Comparison of ENCODE assay signal across 8 mouse cellular contexts in the genomic region with DNA sequence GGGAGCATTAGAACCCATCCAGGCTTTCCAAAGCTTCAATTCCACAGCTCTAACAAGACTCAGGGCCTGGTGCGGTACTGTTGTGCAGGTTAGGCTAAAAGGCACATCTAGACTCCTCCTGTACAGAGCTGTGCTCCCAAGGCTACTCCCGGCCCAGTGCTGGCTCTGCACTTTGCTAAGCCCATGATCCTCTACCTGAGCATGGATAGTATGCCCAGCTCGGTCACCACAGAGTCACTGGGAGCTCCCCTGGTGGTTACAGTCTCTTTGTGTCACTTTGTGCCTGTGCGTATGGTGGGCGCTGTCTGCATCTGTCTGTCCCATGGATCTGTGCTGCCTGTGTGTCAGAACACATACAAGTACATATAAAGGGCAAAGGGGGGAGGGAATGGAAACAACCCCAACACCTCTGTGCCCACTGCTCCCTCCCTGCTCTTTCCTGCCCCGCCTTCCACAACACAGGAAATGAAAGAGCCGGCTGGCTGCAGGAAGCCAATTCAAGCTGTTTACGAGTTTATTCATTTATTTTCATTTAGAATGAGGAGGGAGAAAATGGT. TPM values are rescaled to one million over a fixed set of nuclear protein-coding genes. Genes with fewer than 3 reads are reported as not detected.
A peak's percentile ranks its signal among the peaks of the same experiment; 100 is the strongest.
DNase-seq lines count a peak whose midpoint lies in the region; ATAC-seq and TF ChIP-seq lines count a peak whose summit lies in the region.

No protein-coding gene starts in this region.

- H3K4me1 ChIP-seq in forebrain, embryonic 14.5 days (ENCODE audit: control insufficient read depth, insufficient read depth, low read length): peaks cover 14% of the 10 kb centered on the region; the same call in 1 of the 2 replicates
- H3K4me1 ChIP-seq in hindbrain, embryonic 15.5 days (replicated peaks): peaks cover 30% of the 10 kb centered on the region
- peaks cover 46% of the 10 kb centered on the region for H3K4me1 ChIP-seq in liver, embryonic 11.5 days (replicated peaks; ENCODE audit: control insufficient read depth, insufficient read depth, low read length)

- no peak overlapping the region for H3K4me3 ChIP-seq in forebrain, embryonic 14.5 days (ENCODE audit: low read depth, low read length)
- no peak overlapping the region for H3K4me3 ChIP-seq in hindbrain, embryonic 15.5 days
- peak overlapping the region; percentile 60 for H3K4me3 ChIP-seq in liver, embryonic 11.5 days (ENCODE audit: low read depth, low read length)
- H3K4me3 ChIP-seq in myocyte: no peak overlapping the region

- no peak for TF ChIP-seq POLR2A in myocyte (IDR thresholded peaks at IDR 0.05; ENCODE audit: insufficient read length, low read depth)

- no peaks in the 10 kb centered on the region for H3K36me3 ChIP-seq in forebrain, embryonic 14.5 days (ENCODE audit: control insufficient read depth, insufficient read depth, low read length)
- no peaks in the 10 kb centered on the region for H3K36me3 ChIP-seq in hindbrain, embryonic 15.5 days
- no peaks in the 10 kb centered on the region for H3K36me3 ChIP-seq in liver, embryonic 11.5 days (ENCODE audit: control insufficient read depth, insufficient read depth, low read length)
- H3K36me3 ChIP-seq in myocyte (ENCODE audit: control insufficient read depth, insufficient read depth): no peaks in the 10 kb centered on the region

- DNase-seq in 3T3-L1 (ENCODE audit: low read depth, low spot score): peak; percentile 81
- peak; percentile 41 for DNase-seq in Muller cell, postnatal 12 days (ENCODE audit: inconsistent ontology term)
- DNase-seq in forebrain, embryonic 14.5 days (ENCODE audit: low spot score): peak; percentile 14
- no peak for DNase-seq in liver, embryonic 11.5 days (ENCODE audit: low spot score)
- DNase-seq in cerebellum, postnatal 25 days: no peak
- DNase-seq in cerebellum, postnatal 14 days: no peak

- no peaks in the 10 kb centered on the region for H3K9me3 ChIP-seq in forebrain, embryonic 14.5 days (replicated peaks; ENCODE audit: control insufficient read depth, low read length)
- no peaks in the 10 kb centered on the region for H3K9me3 ChIP-seq in hindbrain, embryonic 15.5 days
- H3K9me3 ChIP-seq in liver, embryonic 11.5 days (ENCODE audit: control insufficient read depth, low read length): no peaks in the 10 kb centered on the region

- H3K79me2 ChIP-seq in myocyte (ENCODE audit: control insufficient read depth, insufficient read depth): no peaks in the 10 kb centered on the region

- WGBS in forebrain, embryonic 14.5 days: 68% methylated on average over 8 of the region's 8 CpGs
- 60% methylated on average over 8 of the region's 8 CpGs for WGBS in hindbrain, embryonic 15.5 days
- 37% methylated on average over 8 of the region's 8 CpGs for WGBS in liver, embryonic 11.5 days

- no peak overlapping the region for H3ac ChIP-seq in myocyte (ENCODE audit: control insufficient read depth, insufficient read length)

- peak; percentile 57 for ATAC-seq in forebrain, embryonic 14.5 days
- peak; percentile 24; the same call in 1 of the 2 replicates for ATAC-seq in hindbrain, embryonic 15.5 days (ENCODE audit: low FRiP score, low read depth)
- no peak for ATAC-seq in liver, embryonic 11.5 days (replicated peaks; ENCODE audit: low FRiP score)

- no peak overlapping the region for H3K4me2 ChIP-seq in forebrain, embryonic 14.5 days (ENCODE audit: low read length)
- H3K4me2 ChIP-seq in hindbrain, embryonic 15.5 days: no peak overlapping the region
- peak overlapping the region; percentile 90 for H3K4me2 ChIP-seq in liver, embryonic 11.5 days
- peak overlapping the region; percentile 81 for H3K4me2 ChIP-seq in myocyte (ENCODE audit: low read depth)

- H3K9ac ChIP-seq in forebrain, embryonic 14.5 days (ENCODE audit: low read length): no peak overlapping the region
- H3K9ac ChIP-seq in hindbrain, embryonic 15.5 days: no peak overlapping the region
- H3K9ac ChIP-seq in liver, embryonic 11.5 days (ENCODE audit: low read depth, low read length): peak overlapping the region; percentile 87

- peak overlapping the region; percentile 53; the same call in 1 of the 2 replicates for H3K27ac ChIP-seq in forebrain, embryonic 14.5 days (ENCODE audit: low read depth, low read length)
- H3K27ac ChIP-seq in hindbrain, embryonic 15.5 days (replicated peaks): peak overlapping the region; percentile 72
- peak overlapping the region; percentile 100 for H3K27ac ChIP-seq in liver, embryonic 11.5 days (ENCODE audit: low read depth, low read length)

- H3K27me3 ChIP-seq in forebrain, embryonic 14.5 days (replicated peaks; ENCODE audit: control insufficient read depth, insufficient read depth, low read length): no peaks in the 10 kb centered on the region
- H3K27me3 ChIP-seq in hindbrain, embryonic 15.5 days: no peaks in the 10 kb centered on the region
- no peaks in the 10 kb centered on the region for H3K27me3 ChIP-seq in liver, embryonic 11.5 days (replicated peaks; ENCODE audit: control insufficient read depth, insufficient read depth, low read length)
- no peaks in the 10 kb centered on the region for H3K27me3 ChIP-seq in myocyte (ENCODE audit: control insufficient read depth, insufficient read depth, insufficient read length)

TF ChIP-seq in myocyte, 11 proteins besides CTCF, POLR2A, EP300 and RAD21:
- no peak for TF ChIP-seq MAX (IDR thresholded peaks at IDR 0.05; ENCODE audit: low read depth)
- no peak for TF ChIP-seq MYOG (IDR thresholded peaks at IDR 0.05; ENCODE audit: control insufficient read depth in 1 of 3, insufficient read depth in 1 of 3, insufficient read length in 2 of 3, low read depth in 2 of 3)
- TF ChIP-seq MYOD1 (IDR thresholded peaks at IDR 0.05; ENCODE audit: control insufficient read depth in 1 of 3, insufficient read length in 2 of 3, low read depth in 2 of 3): no peak
- TF ChIP-seq CEBPB (IDR thresholded peaks at IDR 0.05; ENCODE audit: insufficient read depth, poor library complexity, severe bottlenecking): no peak
- no peak for TF ChIP-seq E2F4 (IDR thresholded peaks at IDR 0.05; ENCODE audit: insufficient read depth)
- no peak for TF ChIP-seq TCF3 (IDR thresholded peaks at IDR 0.05; ENCODE audit: insufficient read length, low read depth)
- no peak for TF ChIP-seq USF1 (IDR thresholded peaks at IDR 0.05; ENCODE audit: low read depth)
- TF ChIP-seq SRF (IDR thresholded peaks at IDR 0.05; ENCODE audit: control insufficient read depth, insufficient read length, low read depth): no peak
- no peak for TF ChIP-seq TCF12 (IDR thresholded peaks at IDR 0.05; ENCODE audit: insufficient read depth, poor library complexity, severe bottlenecking)
- no peak for TF ChIP-seq REST (IDR thresholded peaks at IDR 0.05; ENCODE audit: insufficient read depth, insufficient read length)
- no peak for TF ChIP-seq POLR2AphosphoS2 (IDR thresholded peaks at IDR 0.05; ENCODE audit: insufficient read length, low read depth)

RNA-seq across cellular contexts. Expression of gene Tspan32, which starts 3.6 kb away (rescaled TPM):
- polyA plus RNA-seq in forebrain, embryonic 14.5 days (2014; fragmentation: Nextera tagmentation; extraction: Ambion mirVana): 0.61 and 1.2 TPM in 2 replicates
- 0.31 and 1.00 TPM in 2 replicates for polyA plus RNA-seq in hindbrain, embryonic 15.5 days (2015; fragmentation: Nextera tagmentation; extraction: Ambion mirVana)
- 115 and 118 TPM in 2 replicates for polyA plus RNA-seq in liver, embryonic 11.5 days (2014; fragmentation: Nextera tagmentation; extraction: Ambion mirVana)
- polyA plus RNA-seq in myocyte (2012; fragmentation: generic; extraction: Trizol): 59.5 TPM

RNA-seq across cellular contexts. Expression of gene Ascl2, which starts 39.4 kb away (rescaled TPM):
- 0.26 and 0.32 TPM in 2 replicates for polyA plus RNA-seq in forebrain, embryonic 14.5 days (2014; fragmentation: Nextera tagmentation; extraction: Ambion mirVana)
- polyA plus RNA-seq in hindbrain, embryonic 15.5 days (2015; fragmentation: Nextera tagmentation; extraction: Ambion mirVana): 0.70 and 1.1 TPM in 2 replicates
- polyA plus RNA-seq in liver, embryonic 11.5 days (2014; fragmentation: Nextera tagmentation; extraction: Ambion mirVana): 1.5 and 1.8 TPM in 2 replicates
- polyA plus RNA-seq in myocyte (2012; fragmentation: generic; extraction: Trizol): not detected

RNA-seq across cellular contexts. Expression of gene Cd81, which starts 44.1 kb away (rescaled TPM):
- 343 and 345 TPM in 2 replicates for polyA plus RNA-seq in forebrain, embryonic 14.5 days (2014; fragmentation: Nextera tagmentation; extraction: Ambion mirVana)
- polyA plus RNA-seq in hindbrain, embryonic 15.5 days (2015; fragmentation: Nextera tagmentation; extraction: Ambion mirVana): 439 and 445 TPM in 2 replicates
- 273 and 276 TPM in 2 replicates for polyA plus RNA-seq in liver, embryonic 11.5 days (2014; fragmentation: Nextera tagmentation; extraction: Ambion mirVana)
- polyA plus RNA-seq in myocyte (2012; fragmentation: generic; extraction: Trizol): 744 TPM

Comparison
In these comparisons a context has a peak if more than half of its experiments do, and no peak if none do; other contexts are left out.
1. DNase-seq: peak in 3T3-L1 (single experiment), Muller cell, postnatal 12 days (single experiment) and forebrain, embryonic 14.5 days (single experiment); none in liver, embryonic 11.5 days (single experiment), cerebellum, postnatal 25 days (0 of 2) and cerebellum, postnatal 14 days (0 of 2).
2. H3K4me2 ChIP-seq: peak in liver, embryonic 11.5 days (single experiment) and myocyte (single experiment); none in forebrain, embryonic 14.5 days (single experiment) and hindbrain, embryonic 15.5 days (single experiment).
3. RNA of gene Tspan32, which starts 3.6 kb away (polyA plus RNA-seq): 115 to 118 TPM in liver, embryonic 11.5 days and 59.5 TPM in myocyte (single experiment); 0.61 to 1.2 TPM in forebrain, embryonic 14.5 days and 0.31 to 1.00 TPM in hindbrain, embryonic 15.5 days; every median in the first group is over 10 times any median in the second.
4. Peak in every context shown above with its lines, with median percentiles within 50 percentile points of each other: H3K27ac ChIP-seq.